ENCODE assay signal across 8 mouse cellular contexts in the genomic region with DNA sequence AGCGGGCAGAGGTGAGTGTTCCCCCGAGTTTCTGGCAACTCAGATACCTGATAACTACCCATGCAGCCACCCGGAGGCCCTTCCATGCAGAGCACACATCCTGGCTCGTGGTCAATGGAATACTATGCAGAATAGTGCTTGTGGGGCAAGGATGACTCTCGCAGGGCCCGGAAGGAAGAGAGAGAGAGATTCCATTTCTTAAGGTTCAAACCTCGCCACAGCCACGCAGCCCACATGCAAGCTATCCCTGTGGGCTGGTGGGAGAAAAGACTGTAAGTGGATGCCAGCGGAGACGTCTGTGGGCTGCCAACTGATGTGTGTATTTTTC. TPM values are rescaled to one million over a fixed set of nuclear protein-coding genes. Genes with fewer than 3 reads are reported as not detected.
DNase-seq lines count a peak whose midpoint lies in the region; ATAC-seq lines count a peak whose summit lies in the region.

No protein-coding gene starts in this region.

- H3K27ac ChIP-seq in embryonic facial prominence, embryonic 10.5 days (replicated peaks): peak overlapping the region; percentile 96
- H3K27ac ChIP-seq in neural tube, embryonic 13.5 days (replicated peaks): peak overlapping the region; percentile 83

- no peaks in the 10 kb centered on the region for H3K27me3 ChIP-seq in embryonic facial prominence, embryonic 10.5 days (replicated peaks; ENCODE audit: low read depth, poor library complexity, severe bottlenecking)
- H3K27me3 ChIP-seq in neural tube, embryonic 13.5 days: no peaks in the 10 kb centered on the region

- H3K4me2 ChIP-seq in neural tube, embryonic 13.5 days: peak overlapping the region; percentile 72

- H3K4me1 ChIP-seq in embryonic facial prominence, embryonic 10.5 days: peaks cover 52% of the 10 kb centered on the region
- peaks cover 30% of the 10 kb centered on the region for H3K4me1 ChIP-seq in neural tube, embryonic 13.5 days (replicated peaks)

- H3K36me3 ChIP-seq in embryonic facial prominence, embryonic 10.5 days (replicated peaks): peaks cover 71% of the 10 kb centered on the region
- H3K36me3 ChIP-seq in neural tube, embryonic 13.5 days: peaks cover 49% of the 10 kb centered on the region

- peak; percentile 40 to 73 for DNase-seq in left cerebral cortex, postnatal 25 days (ENCODE audit: low spot score in 2 of 2)
- DNase-seq in left cerebral cortex, adult 8-10 months (ENCODE audit: low spot score in 2 of 2): no peak
- no peak for DNase-seq in embryonic facial prominence, embryonic 10.5 days (ENCODE audit: low spot score)
- DNase-seq in induced T-regulatory cell, adult 2 months (ENCODE audit: low read depth): peak; percentile 50
- DNase-seq in thymus, adult 18-20 months: no peak
- DNase-seq in MN1 (ENCODE audit: low spot score): no peak

- intact Hi-C loops in left cerebral cortex, postnatal 25 days (cut with DNase I): loop anchor here (2.0 kb wide), 1 partner anchor 23 kb away; no protein-coding TSS in a partner anchor

- 29% methylated on average over 10 of the region's 10 CpGs for WGBS in embryonic facial prominence, embryonic 10.5 days
- 23% methylated on average over 10 of the region's 10 CpGs for WGBS in neural tube, embryonic 13.5 days

- no peaks in the 10 kb centered on the region for H3K9me3 ChIP-seq in embryonic facial prominence, embryonic 10.5 days
- no peaks in the 10 kb centered on the region for H3K9me3 ChIP-seq in neural tube, embryonic 13.5 days

- H3K4me3 ChIP-seq in embryonic facial prominence, embryonic 10.5 days: peak overlapping the region; percentile 89
- peak overlapping the region; percentile 83 for H3K4me3 ChIP-seq in neural tube, embryonic 13.5 days

- H3K9ac ChIP-seq in neural tube, embryonic 13.5 days: peak overlapping the region; percentile 96

- ATAC-seq in neural tube, embryonic 13.5 days (ENCODE audit: low read depth): 0 out of 2 replicates have a peak, but pooled peaks have one; percentile 1
- ATAC-seq in erythroid progenitor cell, adult 5-6 weeks (replicated peaks; ENCODE audit: low FRiP score, poor library complexity, severe bottlenecking): no peak

RNA-seq across cellular contexts. Expression of gene Thap3, which starts 0.8 kb away (rescaled TPM):
- total RNA-seq in left cerebral cortex, postnatal 25 days (2021): 10 to 100 TPM; 16.5 to 20.4 TPM
- total RNA-seq in left cerebral cortex, adult 8-10 months (2022): 10 to 100 TPM; 17.5 to 27.0 (median 24.0) TPM
- polyA plus RNA-seq in embryonic facial prominence, embryonic 10.5 days (2016; fragmentation: Nextera tagmentation; extraction: Ambion mirVana): 33.5 and 34.7 TPM in 2 replicates
- 33.6 and 33.8 TPM in 2 replicates for polyA plus RNA-seq in neural tube, embryonic 13.5 days (2015; fragmentation: Nextera tagmentation; extraction: Ambion mirVana)
- total RNA-seq in erythroid progenitor cell, adult 5-6 weeks (2015; ENCODE audit: low replicate concordance): 6.8 TPM in 1 of 2 replicates, not detected in the other
- total RNA-seq in erythroid progenitor cell, adult 5-6 weeks (2017; ENCODE audit: low replicate concordance): 4.0 TPM in 1 of 2 replicates, not detected in the other

RNA-seq across cellular contexts. Expression of gene Phf13, which starts 8.1 kb away (rescaled TPM):
- 10 to 100 TPM; 13.1 to 13.9 TPM for total RNA-seq in left cerebral cortex, postnatal 25 days (2021)
- total RNA-seq in left cerebral cortex, adult 8-10 months (2022): 10 to 100 TPM; 15.4 to 17.4 (median 15.8) TPM
- polyA plus RNA-seq in embryonic facial prominence, embryonic 10.5 days (2016; fragmentation: Nextera tagmentation; extraction: Ambion mirVana): 29.0 and 32.1 TPM in 2 replicates
- polyA plus RNA-seq in neural tube, embryonic 13.5 days (2015; fragmentation: Nextera tagmentation; extraction: Ambion mirVana): 19.1 and 20.6 TPM in 2 replicates
- 2.5 and 2.9 TPM in 2 replicates for total RNA-seq in erythroid progenitor cell, adult 5-6 weeks (2015; ENCODE audit: low replicate concordance)
- 0.83 and 4.6 TPM in 2 replicates for total RNA-seq in erythroid progenitor cell, adult 5-6 weeks (2017; ENCODE audit: low replicate concordance)

RNA-seq across cellular contexts. Expression of gene Klhl21, which starts 20.6 kb away (rescaled TPM):
- 10 to 100 TPM; 13.5 to 16.4 TPM for total RNA-seq in left cerebral cortex, postnatal 25 days (2021)
- total RNA-seq in left cerebral cortex, adult 8-10 months (2022): 10 to 100 TPM; 15.8 to 21.0 (median 19.3) TPM
- 9.7 and 10.6 TPM in 2 replicates for polyA plus RNA-seq in embryonic facial prominence, embryonic 10.5 days (2016; fragmentation: Nextera tagmentation; extraction: Ambion mirVana)
- 4.5 TPM in 2 replicates for polyA plus RNA-seq in neural tube, embryonic 13.5 days (2015; fragmentation: Nextera tagmentation; extraction: Ambion mirVana)
- 1.3 and 2.9 TPM in 2 replicates for total RNA-seq in erythroid progenitor cell, adult 5-6 weeks (2015; ENCODE audit: low replicate concordance)
- 0.91 and 1.0 TPM in 2 replicates for total RNA-seq in erythroid progenitor cell, adult 5-6 weeks (2017; ENCODE audit: low replicate concordance)

RNA-seq across cellular contexts. Expression of gene Zbtb48, which starts 39.5 kb away (rescaled TPM):
- total RNA-seq in left cerebral cortex, postnatal 25 days (2021): 10 to 100 TPM; 13.6 to 15.5 TPM
- total RNA-seq in left cerebral cortex, adult 8-10 months (2022): 10 to 100 TPM; 11.7 to 17.5 (median 14.0) TPM
- 25.0 and 26.4 TPM in 2 replicates for polyA plus RNA-seq in embryonic facial prominence, embryonic 10.5 days (2016; fragmentation: Nextera tagmentation; extraction: Ambion mirVana)
- 15.3 and 18.8 TPM in 2 replicates for polyA plus RNA-seq in neural tube, embryonic 13.5 days (2015; fragmentation: Nextera tagmentation; extraction: Ambion mirVana)
- 5.4 TPM in 1 of 2 replicates, not detected in the other for total RNA-seq in erythroid progenitor cell, adult 5-6 weeks (2015; ENCODE audit: low replicate concordance)
- total RNA-seq in erythroid progenitor cell, adult 5-6 weeks (2017; ENCODE audit: low replicate concordance): 2.7 and 4.2 TPM in 2 replicates

RNA-seq across cellular contexts. Expression of gene Tas1r1, which starts 50.4 kb away (rescaled TPM):
- total RNA-seq in left cerebral cortex, postnatal 25 days (2021): under 1 TPM; 0.37 to 0.76 TPM
- total RNA-seq in left cerebral cortex, adult 8-10 months (2022): under 1 TPM; 0.61 to 0.94 (median 0.73) TPM
- 0.50 and 0.68 TPM in 2 replicates for polyA plus RNA-seq in embryonic facial prominence, embryonic 10.5 days (2016; fragmentation: Nextera tagmentation; extraction: Ambion mirVana)
- polyA plus RNA-seq in neural tube, embryonic 13.5 days (2015; fragmentation: Nextera tagmentation; extraction: Ambion mirVana): 1.2 and 1.3 TPM in 2 replicates
- total RNA-seq in erythroid progenitor cell, adult 5-6 weeks (2015; ENCODE audit: low replicate concordance): not detected in 2 replicates
- not detected in 2 replicates for total RNA-seq in erythroid progenitor cell, adult 5-6 weeks (2017; ENCODE audit: low replicate concordance)

Comparison
In these comparisons a context has a peak if more than half of its experiments do, and no peak if none do; other contexts are left out.
1. DNase-seq: peak in left cerebral cortex, postnatal 25 days (2 of 2) and induced T-regulatory cell, adult 2 months (single experiment); none in left cerebral cortex, adult 8-10 months (0 of 2), embryonic facial prominence, embryonic 10.5 days (single experiment), thymus, adult 18-20 months (0 of 2) and MN1 (single experiment).